18 mouse cellular contexts compared by ENCODE assay signal in the genomic region with DNA sequence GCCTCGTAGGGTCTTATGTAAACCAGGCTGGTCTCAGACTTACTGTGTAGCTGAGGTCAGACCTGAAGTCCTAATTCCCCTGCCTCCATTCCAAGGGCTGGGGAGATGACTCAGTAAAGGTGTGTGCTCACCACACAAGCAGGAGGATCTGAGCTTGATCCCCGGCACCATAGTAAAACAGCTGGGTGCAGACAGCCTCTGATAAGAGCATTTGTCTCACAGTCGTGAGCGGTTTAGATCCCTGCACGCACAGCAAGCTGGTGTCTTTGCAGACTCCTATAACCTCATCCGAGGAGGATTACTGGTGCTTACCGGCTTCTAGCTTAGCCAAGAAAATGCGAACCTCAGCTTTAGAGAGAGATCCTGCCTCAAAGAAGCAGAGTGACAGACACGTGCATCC.
"Had no signal": no experiment of that assay in that cellular context is flagged by ENCODE, and none has a peak within 500 bp of the region (broad histone marks: within the 10 kb centered on the region; RNA-seq: fewer than 3 reads in every experiment).

No protein-coding gene starts in this region.

- H3K4me2 ChIP-seq: lung, embryonic 15.5 days; midbrain, embryonic 11.5 days; midbrain, embryonic 13.5 days; midbrain, embryonic 15.5 days; neural tube, embryonic 12.5 days had no signal

- ATAC-seq: lung, postnatal 0 days; midbrain, embryonic 13.5 days; midbrain, embryonic 15.5 days had no signal

- DNase-seq: lung, adult 2 months; lung, postnatal 14 days; lung, postnatal 36 days; right cerebral cortex, adult 18-20 months; right cerebral cortex, postnatal 25 days; right cerebral cortex, postnatal 4 days; spleen, adult 18-20 months; thymus, adult 18-20 months; thymus, postnatal 14 days; thymus, postnatal 36 days had no signal

- H3K4me3 ChIP-seq: lung, embryonic 15.5 days; megakaryocyte, embryonic 14.5 days; midbrain, embryonic 13.5 days; midbrain, embryonic 15.5 days; neural tube, embryonic 12.5 days had no signal

- H3K27ac ChIP-seq: lung, embryonic 15.5 days; macrophage; midbrain, embryonic 13.5 days; midbrain, embryonic 15.5 days; neural tube, embryonic 12.5 days had no signal

- H3K9me3 ChIP-seq: lung, embryonic 15.5 days; midbrain, embryonic 13.5 days; midbrain, embryonic 15.5 days had no signal

- H3K4me1 ChIP-seq: lung, embryonic 15.5 days had no signal

- H3K27me3 ChIP-seq: lung, embryonic 15.5 days; megakaryocyte, embryonic 14.5 days; midbrain, embryonic 13.5 days; midbrain, embryonic 15.5 days; neural tube, embryonic 12.5 days had no signal

- H3K9ac ChIP-seq: lung, embryonic 15.5 days; midbrain, embryonic 13.5 days; midbrain, embryonic 15.5 days; neural tube, embryonic 12.5 days had no signal
